Comparison of ENCODE assay signal across 9 mouse cellular contexts in the genomic region with DNA sequence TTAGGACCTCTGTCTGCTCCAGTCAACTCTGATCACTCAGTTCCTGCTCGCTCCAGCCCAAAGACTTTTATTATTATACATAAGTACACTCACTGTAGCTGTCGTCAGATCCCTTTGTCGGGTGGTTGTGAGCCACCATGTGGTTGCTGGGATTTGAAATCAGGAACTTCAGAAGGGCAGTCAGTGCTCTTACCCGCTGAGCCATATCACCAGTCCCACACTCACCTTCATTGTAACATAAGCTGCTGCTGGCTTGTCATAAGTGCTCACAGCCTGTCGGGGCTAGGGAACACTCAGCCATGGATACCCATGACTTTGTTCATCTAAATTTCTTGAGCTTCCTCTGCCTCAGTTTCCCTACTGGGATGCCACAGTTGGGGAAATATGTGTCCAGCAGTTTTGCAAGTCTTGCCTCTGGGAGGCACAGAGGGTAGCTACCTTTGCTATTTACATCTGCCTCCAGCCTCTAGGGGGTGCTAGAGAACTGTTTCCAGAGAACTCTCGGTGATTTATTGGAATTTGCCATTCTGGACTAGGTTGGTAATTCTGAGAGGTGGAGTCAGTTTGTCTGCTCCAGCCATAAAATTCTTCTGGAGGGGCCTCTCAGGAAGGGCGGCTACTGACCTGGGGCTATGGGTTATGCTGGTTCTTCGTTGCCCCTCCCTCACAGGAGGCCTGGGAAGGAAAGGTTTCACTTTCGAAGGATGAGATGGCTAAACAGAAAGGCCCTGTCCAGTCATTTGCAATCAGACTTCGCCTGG. TPM values are rescaled to one million over a fixed set of nuclear protein-coding genes. Genes with fewer than 3 reads are reported as not detected.
DNase-seq lines count a peak whose midpoint lies in the region; ATAC-seq lines count a peak whose summit lies in the region.
"Had no signal": no experiment of that assay in that cellular context is flagged by ENCODE, and none has a peak within 500 bp of the region (broad histone marks: within the 10 kb centered on the region; RNA-seq: fewer than 3 reads in every experiment).

No protein-coding gene starts in this region.

- peaks cover 24% of the 10 kb centered on the region for H3K4me1 ChIP-seq in embryonic facial prominence, embryonic 15.5 days
- H3K4me1 ChIP-seq in stomach, embryonic 16.5 days (ENCODE audit: control insufficient read depth, insufficient read depth, low read length), result peaks cover 21% of the 10 kb centered on the region

- H3K4me2 ChIP-seq in embryonic facial prominence, embryonic 15.5 days (replicated peaks), result peak overlapping the region; percentile 35
- H3K4me2 ChIP-seq in stomach, embryonic 16.5 days (ENCODE audit: low read depth, low read length), result peak overlapping the region; percentile 47
- H3K4me2 ChIP-seq: hindbrain, embryonic 15.5 days had no signal

- peaks cover 24% of the 10 kb centered on the region for H3K36me3 ChIP-seq in embryonic facial prominence, embryonic 15.5 days
- H3K36me3 ChIP-seq in stomach, embryonic 16.5 days (ENCODE audit: control insufficient read depth, insufficient read depth, low read length), result peaks cover 11% of the 10 kb centered on the region; the same call in 1 of the 2 replicates

- peak overlapping the region; percentile 22; the same call in 1 of the 2 replicates for H3K4me3 ChIP-seq in embryonic facial prominence, embryonic 15.5 days (replicated peaks)
- H3K4me3 ChIP-seq in stomach, embryonic 16.5 days (replicated peaks; ENCODE audit: low read length), result peak overlapping the region; percentile 24
- H3K4me3 ChIP-seq: hindbrain, embryonic 15.5 days had no signal

- 28% methylated on average over 10 of the region's 10 CpGs for WGBS in embryonic facial prominence, embryonic 15.5 days
- WGBS in stomach, embryonic 16.5 days, result 30% methylated on average over 10 of the region's 10 CpGs

- no peaks in the 10 kb centered on the region for H3K9me3 ChIP-seq in embryonic facial prominence, embryonic 15.5 days (replicated peaks)
- no peaks in the 10 kb centered on the region for H3K9me3 ChIP-seq in stomach, embryonic 16.5 days (replicated peaks; ENCODE audit: control insufficient read depth, low read length)
- H3K9me3 ChIP-seq: hindbrain, embryonic 15.5 days had no signal

- no peak for ATAC-seq in embryonic facial prominence, embryonic 15.5 days (ENCODE audit: insufficient number of reproducible peaks, low FRiP score, low TSS enrichment, low read depth)
- peak; percentile 57 to 66 for ATAC-seq in hematopoietic stem cell, adult 5-6 weeks (replicated peaks in 1 of 2; ENCODE audit: insufficient read depth in 1 of 2, low FRiP score in 2 of 2, low TSS enrichment in 1 of 2, low read depth in 1 of 2, poor library complexity in 2 of 2, severe bottlenecking in 2 of 2)
- ATAC-seq in megakaryocyte, adult 5-6 weeks (ENCODE audit: poor library complexity, severe bottlenecking), result peak; percentile 71
- ATAC-seq in stomach, embryonic 16.5 days (ENCODE audit: insufficient read depth, low FRiP score), result peak; percentile 41; the same call in 1 of the 2 replicates

- no peak overlapping the region for H3K9ac ChIP-seq in embryonic facial prominence, embryonic 15.5 days
- peak overlapping the region; percentile 8; the same call in 1 of the 2 replicates for H3K9ac ChIP-seq in stomach, embryonic 16.5 days (ENCODE audit: low read length)
- H3K9ac ChIP-seq: hindbrain, embryonic 15.5 days had no signal

- no peak overlapping the region for H3K27ac ChIP-seq in embryonic facial prominence, embryonic 15.5 days (replicated peaks)
- no peak overlapping the region for H3K27ac ChIP-seq in stomach, embryonic 16.5 days (ENCODE audit: low read length)
- H3K27ac ChIP-seq: hindbrain, embryonic 15.5 days had no signal

- H3K27me3 ChIP-seq in embryonic facial prominence, embryonic 15.5 days, result peaks cover 39% of the 10 kb centered on the region
- peaks cover 34% of the 10 kb centered on the region for H3K27me3 ChIP-seq in stomach, embryonic 16.5 days (ENCODE audit: control insufficient read depth, insufficient read depth, low read length)

- DNase-seq in right cerebral cortex, adult 2 months (ENCODE audit: low spot score in 2 of 2), result peak; percentile 77
- DNase-seq in right cerebral cortex, postnatal 10 days (ENCODE audit: low spot score in 2 of 2), result no peak
- peak; percentile 65 to 86 for DNase-seq in adrenal gland, postnatal 36 days
- DNase-seq in left cerebral cortex, postnatal 10 days (ENCODE audit: extremely low spot score in 1 of 2, low spot score in 2 of 2), result peak; percentile 39 to 67

- intact Hi-C loops in left cerebral cortex, postnatal 10 days (cut with DNase I), result no loop called here

RNA-seq across cellular contexts. Expression of gene Kremen2, which starts 3.2 kb away (rescaled TPM):
- not detected for total RNA-seq in adrenal gland, postnatal 36 days (2021)
- 36.8 and 38.2 TPM in 2 replicates for polyA plus RNA-seq in embryonic facial prominence, embryonic 15.5 days (2015; fragmentation: Nextera tagmentation; extraction: Ambion mirVana)
- not detected in 2 replicates for total RNA-seq in hematopoietic stem cell, adult 5-6 weeks (2017)
- under 1 TPM in 1 of 2 experiments, not detected in 1; 0.36 TPM for total RNA-seq in left cerebral cortex, postnatal 10 days (2021)
- not detected in 2 replicates for total RNA-seq in megakaryocyte, adult 5-6 weeks (2015)
- total RNA-seq in megakaryocyte, adult 5-6 weeks (2017), result not detected in 2 replicates
- polyA plus RNA-seq in stomach, embryonic 16.5 days (2015; fragmentation: Nextera tagmentation; extraction: Ambion mirVana), result 0.45 and 0.67 TPM in 2 replicates

RNA-seq across cellular contexts. Expression of gene Paqr4, which starts 8.1 kb away (rescaled TPM):
- 10 to 100 TPM in 1 of 2 experiments, 1 to 10 TPM in 1; 9.9 to 13.9 TPM for total RNA-seq in adrenal gland, postnatal 36 days (2021)
- polyA plus RNA-seq in embryonic facial prominence, embryonic 15.5 days (2015; fragmentation: Nextera tagmentation; extraction: Ambion mirVana), result 20.9 and 27.2 TPM in 2 replicates
- 2.3 and 3.4 TPM in 2 replicates for total RNA-seq in hematopoietic stem cell, adult 5-6 weeks (2017)
- 10 to 100 TPM; 55.8 to 57.7 TPM for total RNA-seq in left cerebral cortex, postnatal 10 days (2021)
- 3.3 and 4.1 TPM in 2 replicates for total RNA-seq in megakaryocyte, adult 5-6 weeks (2015)
- total RNA-seq in megakaryocyte, adult 5-6 weeks (2017), result 7.6 and 10.1 TPM in 2 replicates
- polyA plus RNA-seq in stomach, embryonic 16.5 days (2015; fragmentation: Nextera tagmentation; extraction: Ambion mirVana), result 25.4 and 28.4 TPM in 2 replicates

RNA-seq across cellular contexts. Expression of gene Flywch1, which starts 22.6 kb away (rescaled TPM):
- total RNA-seq in adrenal gland, postnatal 36 days (2021), result 10 to 100 TPM; 60.2 to 61.4 TPM
- polyA plus RNA-seq in embryonic facial prominence, embryonic 15.5 days (2015; fragmentation: Nextera tagmentation; extraction: Ambion mirVana), result 71.9 and 72.1 TPM in 2 replicates
- total RNA-seq in hematopoietic stem cell, adult 5-6 weeks (2017), result 26.3 and 33.2 TPM in 2 replicates
- total RNA-seq in left cerebral cortex, postnatal 10 days (2021), result 100 to 1,000 TPM; 125 to 133 TPM
- 3.1 and 3.7 TPM in 2 replicates for total RNA-seq in megakaryocyte, adult 5-6 weeks (2015)
- 7.7 and 12.0 TPM in 2 replicates for total RNA-seq in megakaryocyte, adult 5-6 weeks (2017)
- polyA plus RNA-seq in stomach, embryonic 16.5 days (2015; fragmentation: Nextera tagmentation; extraction: Ambion mirVana), result 43.3 and 47.0 TPM in 2 replicates

RNA-seq across cellular contexts. Expression of gene Pkmyt1, which starts 22.7 kb away (rescaled TPM):
- 1 to 10 TPM; 4.0 to 5.6 TPM for total RNA-seq in adrenal gland, postnatal 36 days (2021)
- polyA plus RNA-seq in embryonic facial prominence, embryonic 15.5 days (2015; fragmentation: Nextera tagmentation; extraction: Ambion mirVana), result 49.6 and 55.8 TPM in 2 replicates
- total RNA-seq in hematopoietic stem cell, adult 5-6 weeks (2017), result 13.9 and 14.3 TPM in 2 replicates
- total RNA-seq in left cerebral cortex, postnatal 10 days (2021), result 1 to 10 TPM; 6.5 to 7.2 TPM
- total RNA-seq in megakaryocyte, adult 5-6 weeks (2015), result 31.1 and 32.2 TPM in 2 replicates
- total RNA-seq in megakaryocyte, adult 5-6 weeks (2017), result 15.9 and 16.6 TPM in 2 replicates
- polyA plus RNA-seq in stomach, embryonic 16.5 days (2015; fragmentation: Nextera tagmentation; extraction: Ambion mirVana), result 40.9 and 43.3 TPM in 2 replicates

RNA-seq across cellular contexts. Expression of gene 1520401A03Rik, which starts 26.2 kb away (rescaled TPM):
- total RNA-seq in adrenal gland, postnatal 36 days (2021), result 10 to 100 TPM in 1 of 2 experiments, 1 to 10 TPM in 1; 7.7 to 23.0 TPM
- 1.0 and 1.1 TPM in 2 replicates for polyA plus RNA-seq in embryonic facial prominence, embryonic 15.5 days (2015; fragmentation: Nextera tagmentation; extraction: Ambion mirVana)
- not detected in 2 replicates for total RNA-seq in hematopoietic stem cell, adult 5-6 weeks (2017)
- under 1 TPM; 0.11 to 0.61 TPM for total RNA-seq in left cerebral cortex, postnatal 10 days (2021)
- total RNA-seq in megakaryocyte, adult 5-6 weeks (2015), result not detected in 2 replicates
- not detected in 2 replicates for total RNA-seq in megakaryocyte, adult 5-6 weeks (2017)
- polyA plus RNA-seq in stomach, embryonic 16.5 days (2015; fragmentation: Nextera tagmentation; extraction: Ambion mirVana), result 0.23 TPM in 1 of 2 replicates, not detected in the other

Comparison
In these comparisons a context has a peak if more than half of its experiments do, and no peak if none do; other contexts are left out.
1. DNase-seq: peak in right cerebral cortex, adult 2 months (2 of 2), adrenal gland, postnatal 36 days (2 of 2) and left cerebral cortex, postnatal 10 days (2 of 2); none in right cerebral cortex, postnatal 10 days (0 of 2).